Mouse (Mus musculus) adrenal gland, adult 8-10 months (tissue): ENCODE results near the gene Fbxw20. TPM values are rescaled to one million over a fixed set of nuclear protein-coding genes. Genes with fewer than 3 reads are reported as not detected.
"Not testable (repeated sequence)": the region's sequence is repeated elsewhere in the genome, so short reads cannot be mapped to it uniquely, and the experiment has no call there.

Experiments used
- DNase-seq: peaks from one replicate; pipeline ENCODE4 v3.0.0; 2022
- total RNA-seq, 4 experiments: library from RNA; stranded (reverse); gene quantifications; 2 replicates each; pipeline ENCODE4 v1.2.4; 2022

Fbxw20 gene
- total RNA-seq = not detected

DNA sequence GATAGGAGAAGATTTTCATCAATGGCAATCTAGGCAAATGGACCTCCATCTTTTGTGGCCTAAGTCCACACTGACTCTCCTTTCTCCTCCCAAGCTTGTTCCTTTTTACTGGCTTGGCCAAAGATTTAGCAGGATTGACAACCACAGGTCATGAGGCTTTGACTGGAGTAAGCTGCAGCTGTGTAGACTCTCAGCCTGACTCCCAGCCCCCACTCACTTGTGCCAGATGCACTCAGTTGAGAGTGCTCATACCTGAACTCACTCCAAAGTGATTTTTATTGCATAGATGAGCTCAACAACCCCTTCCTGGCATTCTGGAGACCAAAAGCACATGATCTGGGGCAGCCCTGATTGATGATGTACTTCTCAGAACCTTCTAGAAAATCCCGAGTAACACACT is at the start of gene Fbxw20:
Gene Fbxw20 (minus strand): TSS at position 101 of the 400 bp plus-strand sequence.
- DNase-seq = no peak

DNA sequence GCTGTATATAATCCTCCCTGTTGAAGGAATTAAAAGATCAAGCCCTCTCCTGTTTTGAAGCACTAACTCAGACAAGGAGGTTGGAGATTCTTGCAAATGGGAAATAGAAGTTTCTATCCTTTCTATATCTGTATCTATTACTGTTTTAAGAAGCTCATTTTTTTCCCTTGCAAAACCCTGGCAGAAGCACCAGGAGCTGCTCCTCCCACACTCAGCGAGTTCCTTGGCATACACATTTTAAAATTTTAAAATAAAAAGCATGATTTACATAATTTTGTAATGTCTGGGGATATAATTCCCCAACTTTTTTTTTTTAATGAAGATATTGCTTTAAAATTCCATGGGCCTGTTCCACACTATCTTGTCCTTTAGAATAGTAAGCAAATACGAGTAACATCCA is 28.5 kb upstream of the Fbxw20 start:
- DNase-seq = no peak

DNA sequence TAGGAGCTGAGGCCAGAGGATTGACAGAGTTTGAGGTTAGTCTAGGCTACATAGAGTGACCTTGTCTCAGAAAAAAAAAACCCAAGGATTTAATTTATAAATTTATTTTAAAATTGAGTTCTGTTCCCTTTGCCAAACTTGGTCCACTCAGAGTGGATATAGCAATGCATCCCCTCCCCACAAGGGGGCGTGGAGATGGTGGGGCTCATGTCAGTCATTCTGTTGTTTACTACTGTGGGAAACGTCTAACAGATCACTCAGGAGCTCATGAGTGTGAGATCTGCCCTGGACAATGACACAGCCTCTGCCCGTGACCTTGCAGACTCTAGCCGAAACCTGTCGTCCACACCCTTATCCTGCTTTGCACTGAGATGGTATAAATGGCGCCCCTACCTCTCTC is 16.1 kb downstream of the Fbxw20 start:
- DNase-seq = no peak

DNA sequence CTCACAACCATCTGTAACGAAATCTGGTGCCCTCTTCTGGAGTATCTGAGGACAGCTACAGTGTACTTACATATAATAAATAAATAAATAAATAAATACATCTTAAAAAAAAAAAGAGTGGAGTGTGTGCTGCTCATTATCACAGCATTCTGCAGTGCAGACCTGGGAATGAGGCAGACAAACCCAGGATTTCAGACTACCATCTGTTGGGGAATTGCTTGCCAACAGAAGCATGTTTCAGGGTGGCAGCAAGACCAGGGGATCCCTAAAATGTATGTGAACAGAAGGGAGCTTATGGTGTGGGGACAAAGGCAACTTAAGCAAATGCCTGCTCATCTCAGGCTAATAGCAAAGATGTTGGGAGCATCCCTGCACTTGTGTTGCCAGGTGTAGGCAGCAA is 33.2 kb downstream of the Fbxw20 start:
- DNase-seq = not testable (repeated sequence)

DNA sequence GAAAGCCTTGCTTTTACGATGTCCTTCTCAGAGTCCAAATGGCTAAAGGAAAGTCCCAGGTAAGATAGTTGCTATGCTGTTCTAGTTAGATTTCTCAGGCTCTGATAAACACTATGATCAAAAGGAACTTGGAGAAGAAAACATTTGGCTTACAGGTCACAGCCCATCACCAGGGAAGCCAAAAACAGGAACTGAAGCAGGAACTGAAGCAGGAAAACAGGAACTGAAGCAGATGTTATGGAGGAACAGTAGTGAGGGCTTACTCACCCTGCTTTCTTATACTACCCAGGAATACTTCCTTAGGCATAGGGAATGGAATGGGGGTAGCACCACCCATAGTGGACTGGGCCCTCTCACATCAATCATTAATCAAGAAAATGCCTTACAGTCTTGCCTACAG is 34.2 kb downstream of the Fbxw20 start:
- no peak for DNase-seq

DNA sequence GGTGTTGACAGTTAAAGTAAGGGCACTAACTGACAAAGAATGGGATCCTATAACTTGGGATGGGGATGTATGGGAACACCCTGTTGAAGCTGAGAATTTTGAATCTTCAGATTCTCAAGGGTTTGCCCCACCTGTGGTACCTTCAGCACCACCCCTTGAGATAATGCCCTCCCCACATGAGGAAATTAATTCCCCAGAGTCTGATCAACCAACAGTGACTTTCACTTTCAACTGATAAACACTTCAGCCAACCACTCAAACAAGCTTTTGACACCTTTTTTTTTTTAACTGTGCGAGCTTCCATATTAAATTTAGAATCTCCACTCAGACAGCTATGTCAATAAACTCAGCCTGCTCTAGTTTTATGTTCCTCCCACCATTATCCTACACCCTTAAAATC is 35.2 kb downstream of the Fbxw20 start:
- DNase-seq = no peak

DNA sequence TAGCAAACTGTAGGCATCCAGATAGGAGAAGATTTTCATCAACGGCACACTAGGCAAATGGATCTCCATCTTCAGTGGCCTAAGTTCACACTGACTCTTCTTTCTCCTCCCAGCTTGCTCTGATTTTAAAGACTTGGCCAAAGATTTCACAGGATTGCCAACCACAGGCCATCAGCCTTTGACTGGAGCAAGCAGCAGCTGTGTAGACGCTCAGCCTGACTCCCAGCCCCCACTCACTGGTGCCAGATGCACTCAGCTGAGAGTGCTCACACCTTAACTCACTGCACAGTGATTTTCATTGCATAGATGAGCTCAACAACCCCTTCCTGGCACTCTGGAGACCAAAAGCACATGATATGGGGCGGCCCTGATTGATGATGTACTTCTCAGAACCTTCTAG is 38.7 kb downstream of the Fbxw20 start, which contains the start of gene Fbxw13:
Gene Fbxw13 (minus strand): TSS at position 101 of the 400 bp plus-strand sequence.
- DNase-seq = not testable (repeated sequence)

DNA sequence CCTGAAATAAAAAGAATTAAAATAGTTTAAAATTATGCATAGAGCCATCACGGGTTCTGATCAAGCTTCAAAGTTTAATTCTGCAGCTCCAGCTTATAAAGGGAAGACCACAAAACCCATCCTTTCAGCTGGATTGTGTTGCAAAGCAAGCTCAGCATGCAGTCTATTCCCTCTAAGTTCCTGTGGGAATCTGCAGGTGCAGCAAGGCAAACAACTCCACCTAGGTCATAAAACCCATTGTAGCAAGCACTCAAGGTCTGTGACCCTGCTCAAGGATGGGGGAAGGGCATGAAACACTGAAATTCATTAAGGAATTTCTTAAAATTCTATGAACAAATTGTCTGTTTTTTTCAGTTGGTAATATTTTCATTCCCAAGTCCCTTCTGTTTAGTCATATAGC is 57.3 kb downstream of the Fbxw20 start:
- no peak for DNase-seq

DNA sequence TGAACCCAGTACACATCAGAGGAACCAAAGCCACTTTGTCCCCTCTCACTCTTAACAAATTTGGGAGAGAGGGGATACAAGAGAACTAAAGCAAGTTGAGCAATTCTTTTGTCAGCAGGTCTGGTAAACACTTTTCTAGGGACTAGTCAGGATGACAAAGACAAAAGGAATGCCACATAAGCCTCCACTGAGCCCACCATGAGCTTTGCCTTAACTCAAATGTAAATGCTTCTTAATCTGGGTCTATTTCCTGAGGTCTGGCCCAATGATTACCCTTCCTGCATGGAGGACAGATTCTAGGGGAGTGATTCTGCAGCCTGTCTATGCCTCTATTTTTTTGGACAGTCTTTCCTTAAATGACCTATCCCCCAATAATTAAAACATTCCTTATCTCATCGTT is 58.3 kb downstream of the Fbxw20 start:
- no peak for DNase-seq

Other genes starting within 250 kb of the Fbxw20 start
- gene Ucn2, start 248.7 kb downstream of the Fbxw20 start, total RNA-seq = 1 to 10 TPM in 1 of 4 experiments, under 1 TPM in 3; 0.31 to 1.0 (median 0.45) TPM
- 10 to 100 TPM in 2 of 4 experiments, 1 to 10 TPM in 2; 6.2 to 21.6 (median 12.0) TPM for gene Pfkfb4, start 243.0 kb downstream of the Fbxw20 start, total RNA-seq
- gene Shisa5, start 196.2 kb downstream of the Fbxw20 start, total RNA-seq = 100 to 1,000 TPM; 126 to 177 (median 159) TPM
- 10 to 100 TPM; 19.0 to 25.3 (median 21.7) TPM for gene Trex1, start 175.0 kb downstream of the Fbxw20 start, total RNA-seq
- gene Atrip, start 160.6 kb downstream of the Fbxw20 start, total RNA-seq = 10 to 100 TPM; 16.3 to 27.7 (median 22.2) TPM
- gene Ccdc51, start 152.3 kb downstream of the Fbxw20 start, total RNA-seq = 10 to 100 TPM; 17.3 to 20.0 (median 18.7) TPM
- 100 to 1,000 TPM; 342 to 453 (median 370) TPM for gene Tma7, start 152.2 kb downstream of the Fbxw20 start, total RNA-seq
- gene Plxnb1, start 139.4 kb downstream of the Fbxw20 start, total RNA-seq = 100 to 1,000 TPM; 128 to 173 (median 140) TPM
- not detected for gene Fbxw21, start 72.7 kb downstream of the Fbxw20 start, total RNA-seq
- not detected for gene Fbxw13, start 38.8 kb downstream of the Fbxw20 start, total RNA-seq
- gene Fbxw14, start 52.9 kb upstream of the Fbxw20 start, total RNA-seq = not detected
- not detected for gene Fbxw28, start 104.9 kb upstream of the Fbxw20 start, total RNA-seq
- not detected for gene Fbxw22, start 169.5 kb upstream of the Fbxw20 start, total RNA-seq
- not detected for gene Fbxw16, start 214.4 kb upstream of the Fbxw20 start, total RNA-seq